Mouse (Mus musculus): ENCODE data around the gene Ash1l. TPM values are rescaled to one million over a fixed set of nuclear protein-coding genes. Genes with fewer than 3 reads are reported as not detected.

The Ash1l gene
- total RNA-seq (2021), result 10 to 100 TPM; 96.1 to 96.9 TPM
- long read RNA-seq, experiment 1, partial matches to known transcripts, result 7 of 10 reads
- long read RNA-seq, experiment 1, other reads (novel, unspliced or antisense), result 3 of 10 reads
- long read RNA-seq, experiment 2, partial matches to known transcripts, result 1 of 6 reads
- long read RNA-seq, experiment 2, other reads (novel, unspliced or antisense), result 5 of 6 reads

DNA sequence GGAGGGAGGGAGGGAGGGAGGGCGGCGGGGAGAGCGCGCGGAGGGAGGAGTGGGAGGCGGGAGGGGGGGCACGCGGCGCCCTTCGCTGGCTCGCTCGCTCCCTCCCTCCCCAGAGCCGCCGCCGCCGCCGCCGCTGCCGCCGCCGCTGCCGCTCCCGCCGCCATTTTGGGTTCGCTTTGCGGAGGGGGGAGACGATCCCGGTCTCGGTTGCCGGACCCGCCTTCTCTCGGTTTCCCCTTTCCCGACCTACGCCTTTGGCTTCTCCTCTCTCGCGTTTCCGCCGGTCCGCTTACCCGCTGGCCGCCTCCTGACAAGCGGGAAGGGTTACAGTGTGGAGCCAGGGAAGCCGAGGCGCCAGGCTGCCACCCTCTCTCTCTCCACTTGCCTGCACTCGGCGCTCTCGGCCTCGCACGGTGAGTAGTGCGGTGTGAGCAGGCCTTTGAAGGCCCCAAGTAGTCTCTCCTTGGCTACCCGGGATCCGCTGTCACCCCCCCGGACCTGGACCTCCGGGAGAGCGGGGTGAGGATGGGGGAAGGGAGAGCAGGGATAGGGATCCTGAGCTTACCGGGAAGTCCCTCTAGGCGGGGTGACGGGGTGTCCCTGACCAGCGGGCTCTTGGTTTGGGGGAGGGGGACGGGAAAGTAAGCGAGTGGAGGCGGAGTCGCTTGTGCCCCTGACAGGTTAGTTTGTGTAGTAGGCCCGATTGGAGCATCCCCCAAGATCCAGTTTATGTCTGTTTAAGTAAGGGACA lies at the start of gene Ash1l, which contains the start of gene Dap3:
TSS of gene Ash1l (plus strand) at position 47 of the 751 bp plus-strand sequence.
TSS of gene Dap3 (minus strand) at position 606 of the 751 bp plus-strand sequence.
- TF ChIP-seq CTCF (IDR thresholded peaks at IDR 0.05), result peak; percentile 45
- DNase-seq (ENCODE audit: extremely low spot score in 1 of 2, low spot score in 2 of 2), result peak; percentile 67 to 72
- intact Hi-C loops (cut with DNase I), result no loop called here
- peak within 1 kb of the TSS; percentile 95 for H3K27ac ChIP-seq
- H3K4me3 ChIP-seq, result peak within 1 kb of the TSS; percentile 97

DNA sequence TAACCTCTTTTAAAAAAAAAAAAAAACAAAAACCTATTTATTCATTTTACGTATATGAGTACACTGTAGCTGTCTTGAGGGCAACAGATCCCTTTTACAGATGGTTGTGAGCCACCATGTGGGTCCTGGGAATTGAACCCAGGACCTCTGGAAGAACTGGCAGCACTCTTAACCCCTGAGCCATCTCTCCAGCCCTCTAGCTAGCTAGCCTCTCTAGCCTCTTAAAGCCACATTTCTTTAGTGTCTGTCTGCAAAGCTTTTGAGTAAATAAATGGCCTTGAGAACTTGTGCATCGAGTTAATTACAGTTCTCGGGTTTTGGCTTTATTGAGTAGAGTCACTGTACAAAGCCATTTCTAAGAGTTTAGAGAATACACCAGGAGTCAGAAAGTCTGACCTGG lies 45.6 kb upstream of the Ash1l start:
- no peak for TF ChIP-seq CTCF (IDR thresholded peaks at IDR 0.05)
- H3K4me3 ChIP-seq, result no peak overlapping the region
- intact Hi-C loops (cut with DNase I), result no loop called here
- DNase-seq (ENCODE audit: extremely low spot score in 1 of 2, low spot score in 2 of 2), result no peak
- H3K27ac ChIP-seq, result no peak overlapping the region

DNA sequence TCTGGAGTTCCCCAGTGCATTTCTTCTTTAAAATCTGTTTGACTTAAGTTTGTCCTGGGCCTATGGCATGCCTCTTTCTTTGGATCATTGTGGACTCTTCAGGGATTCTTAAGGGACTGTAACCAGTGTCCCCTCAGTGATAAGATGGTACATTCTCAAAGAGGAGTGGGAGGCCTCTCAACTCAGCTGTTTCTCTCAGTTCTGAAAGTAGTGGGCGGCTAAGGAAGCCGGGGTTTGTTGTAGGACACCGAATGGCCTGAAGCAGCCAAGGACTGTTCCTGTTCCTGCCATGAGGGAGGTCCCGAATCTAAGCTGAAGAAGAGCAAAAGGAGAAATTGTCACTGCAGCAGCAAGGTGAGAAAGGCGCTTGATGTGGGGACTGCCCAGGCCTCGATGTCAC lies 45.2 kb upstream of the Ash1l start:
- Histone ChIP-seq H3K27ac (no peak overlapping the region), H3K4me3 (no peak overlapping the region)
- no peak for TF ChIP-seq CTCF (IDR thresholded peaks at IDR 0.05)
- intact Hi-C loops (cut with DNase I), result no loop called here
- no peak for DNase-seq (ENCODE audit: extremely low spot score in 1 of 2, low spot score in 2 of 2)

DNA sequence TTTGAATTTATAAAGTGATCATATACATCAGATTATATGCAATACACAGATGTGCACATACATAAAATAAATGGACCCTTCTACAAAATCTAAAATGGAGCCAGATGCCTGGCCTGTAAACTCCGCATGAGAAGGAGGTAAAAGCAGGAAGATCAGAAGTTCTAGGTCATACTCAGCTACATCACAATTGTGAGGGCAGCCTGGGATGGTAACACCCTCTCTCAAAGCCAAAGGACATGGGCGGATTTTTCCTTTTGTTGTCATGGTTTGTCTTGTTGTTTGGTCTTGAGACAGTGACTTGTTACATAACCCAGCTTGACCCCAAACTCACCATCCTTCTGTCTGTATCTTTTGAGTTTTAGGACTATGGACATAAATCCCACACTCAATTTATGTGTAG lies 44.7 kb upstream of the Ash1l start:
- no peak overlapping the region for H3K4me3 ChIP-seq
- no peak overlapping the region for H3K27ac ChIP-seq
- no peak for TF ChIP-seq CTCF (IDR thresholded peaks at IDR 0.05)
- no peak for DNase-seq (ENCODE audit: extremely low spot score in 1 of 2, low spot score in 2 of 2)
- intact Hi-C loops (cut with DNase I), result no loop called here

DNA sequence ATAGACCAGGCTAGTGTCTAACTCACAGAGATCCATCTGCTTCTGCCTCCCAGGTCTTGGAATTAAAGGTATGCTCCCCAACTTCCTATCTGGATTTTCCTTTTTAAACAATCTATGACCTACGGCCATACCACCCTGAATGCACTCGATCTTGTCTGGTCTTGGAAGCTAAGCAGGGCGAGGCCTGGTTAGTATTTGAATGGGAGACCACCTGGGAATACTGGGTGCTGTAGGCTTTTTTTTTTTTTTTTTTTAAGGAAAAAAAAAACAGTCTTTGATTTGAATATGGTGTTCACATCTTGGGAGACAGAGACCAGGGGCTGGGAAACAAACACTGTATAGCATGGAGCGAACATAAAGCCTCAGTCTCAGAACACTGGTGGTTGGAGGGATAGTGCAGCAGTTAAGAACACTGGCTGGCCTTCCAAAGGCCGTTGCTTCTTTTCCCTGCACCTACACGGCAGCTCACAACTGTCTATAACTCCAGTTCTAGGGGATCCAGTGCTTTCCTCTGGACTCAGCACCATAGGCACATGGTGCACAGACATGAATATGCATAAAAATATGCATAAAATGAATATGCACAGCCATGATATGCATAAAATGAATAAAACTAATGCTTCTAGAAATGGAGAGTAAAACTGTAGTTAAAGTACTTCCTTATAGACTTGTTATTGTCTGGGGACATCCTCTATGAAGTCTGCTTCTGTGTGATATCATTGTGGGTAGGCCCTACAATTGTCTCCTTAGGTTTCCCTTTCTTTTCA lies 43.8 kb upstream of the Ash1l start:
- no peak for DNase-seq (ENCODE audit: extremely low spot score in 1 of 2, low spot score in 2 of 2)
- no peak for TF ChIP-seq CTCF (IDR thresholded peaks at IDR 0.05)
- intact Hi-C loops (cut with DNase I), result no loop called here
- H3K27ac ChIP-seq, result no peak overlapping the region
- no peak overlapping the region for H3K4me3 ChIP-seq

DNA sequence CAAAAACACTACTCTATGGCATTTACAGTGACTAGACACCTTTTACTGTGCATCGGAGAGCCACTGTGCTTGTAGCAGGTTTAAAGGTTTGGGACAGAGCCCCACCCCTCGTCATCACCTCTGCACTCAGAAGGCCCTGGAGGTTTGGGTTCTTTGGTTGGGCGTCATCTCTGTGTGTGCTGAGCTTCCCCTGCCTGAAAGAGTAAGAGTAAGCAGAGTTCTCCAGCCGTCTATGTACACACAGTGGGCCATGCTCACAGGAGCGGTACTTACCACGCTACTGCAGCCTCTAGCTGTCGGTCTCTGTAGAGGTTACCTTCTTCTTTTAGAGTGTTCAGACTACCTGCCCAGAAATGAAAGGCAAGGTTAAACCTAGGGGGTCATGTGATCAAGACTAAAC lies 37.8 kb upstream of the Ash1l start:
- no peak for TF ChIP-seq CTCF (IDR thresholded peaks at IDR 0.05)
- no peak overlapping the region for H3K4me3 ChIP-seq
- no peak overlapping the region for H3K27ac ChIP-seq
- no peak for DNase-seq (ENCODE audit: extremely low spot score in 1 of 2, low spot score in 2 of 2)
- intact Hi-C loops (cut with DNase I), result no loop called here

DNA sequence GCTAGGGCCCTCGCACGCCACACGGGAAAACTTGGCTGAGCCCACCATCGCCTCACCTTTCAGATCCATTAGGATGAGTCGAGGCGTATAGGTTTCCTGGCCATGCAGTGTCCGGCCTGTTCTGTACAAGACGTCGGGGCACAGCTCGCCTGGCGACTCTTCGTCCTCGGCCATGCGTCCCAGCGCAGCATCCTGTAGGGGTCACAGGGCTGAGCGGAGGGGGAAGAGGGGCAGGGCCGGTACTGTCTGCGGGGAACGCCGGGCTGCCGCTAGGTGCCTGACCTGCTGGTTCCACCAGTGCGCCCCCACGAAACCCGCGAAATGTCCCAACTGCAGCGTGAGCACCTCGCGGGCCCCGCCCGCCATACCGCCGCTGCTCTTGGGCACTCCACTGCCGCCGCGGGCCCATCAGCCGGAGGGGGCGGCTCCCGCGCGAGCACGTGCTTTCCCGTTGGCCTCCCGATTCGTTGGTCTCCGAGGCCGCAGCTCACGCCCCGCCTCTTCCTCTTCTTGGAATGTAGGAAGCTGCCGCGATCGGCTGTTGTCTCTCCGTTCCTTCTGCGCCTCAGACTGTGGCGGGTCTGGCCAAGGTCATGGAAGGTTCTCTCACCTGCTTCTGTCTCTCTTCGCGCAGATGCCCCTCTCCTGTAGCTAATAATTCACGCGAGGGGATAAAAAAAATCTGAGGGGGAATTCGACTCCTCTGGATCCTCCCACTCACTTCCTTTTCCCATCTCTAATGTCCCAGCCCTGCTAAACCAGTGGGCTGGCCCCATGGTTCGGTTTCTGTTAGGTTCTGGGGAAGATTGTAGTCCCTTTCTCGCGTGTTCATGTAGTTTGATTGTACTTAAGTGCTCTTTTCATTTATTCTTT lies 36.7 kb upstream of the Ash1l start, which contains the start of gene Msto1:
TSS of gene Msto1 (minus strand) at position 489 of the 873 bp plus-strand sequence.
- no peak; the same call in 1 of the 2 replicates for TF ChIP-seq CTCF (IDR thresholded peaks at IDR 0.05)
- intact Hi-C loops (cut with DNase I), result no loop called here
- Histone ChIP-seq H3K4me3 (peak within 1 kb of the TSS; percentile 81), H3K27ac (peak within 1 kb of the TSS; percentile 94)
- DNase-seq (ENCODE audit: extremely low spot score in 1 of 2, low spot score in 2 of 2), result peak; percentile 89 to 94

DNA sequence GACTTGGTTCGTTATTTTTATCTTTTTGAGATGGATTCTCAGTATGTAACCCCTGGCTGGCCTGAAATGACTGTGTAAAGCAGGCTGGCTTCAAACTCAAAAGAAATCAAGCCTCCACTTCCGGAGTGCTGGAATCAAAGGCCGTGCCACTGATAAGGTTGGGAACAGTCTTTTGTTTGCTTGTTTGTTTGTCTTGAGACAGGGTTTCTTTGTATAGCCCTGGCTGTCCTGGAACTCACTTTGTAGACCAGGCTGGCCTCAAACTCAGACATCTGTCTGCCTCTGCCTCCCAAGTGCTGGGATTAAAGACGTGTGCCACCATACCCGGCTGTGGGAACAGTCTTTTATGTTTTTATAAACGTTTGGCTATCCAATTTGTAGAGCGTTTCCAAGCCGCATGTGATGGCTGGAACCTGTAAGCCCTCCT lies 36.0 kb upstream of the Ash1l start:
- intact Hi-C loops (cut with DNase I), result no loop called here
- peak overlapping the region; percentile 94 for H3K27ac ChIP-seq
- peak overlapping the region; percentile 81 for H3K4me3 ChIP-seq
- TF ChIP-seq CTCF (IDR thresholded peaks at IDR 0.05), result no peak
- DNase-seq (ENCODE audit: extremely low spot score in 1 of 2, low spot score in 2 of 2), result no peak

DNA sequence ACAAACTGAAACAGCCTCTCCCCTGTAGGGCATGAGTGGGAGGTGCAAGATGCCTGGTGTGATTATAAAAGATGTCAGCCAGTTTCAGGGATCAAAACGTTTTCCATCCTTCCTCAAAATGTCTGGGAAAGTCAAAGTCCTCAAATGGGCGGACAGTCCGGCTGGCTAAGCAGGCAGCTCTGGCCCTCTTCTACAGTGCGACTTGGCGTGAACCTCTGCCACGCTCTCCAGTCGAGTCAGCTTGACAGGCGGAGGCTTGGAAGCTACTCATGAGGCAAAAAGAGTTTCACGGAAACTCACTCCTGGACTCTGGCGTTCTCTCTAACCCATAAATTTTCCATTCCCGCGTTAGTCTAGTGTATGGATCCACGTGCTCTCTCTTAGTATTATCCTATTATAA lies 31.4 kb upstream of the Ash1l start:
- intact Hi-C loops (cut with DNase I), result no loop called here
- DNase-seq (ENCODE audit: extremely low spot score in 1 of 2, low spot score in 2 of 2), result no peak
- H3K27ac ChIP-seq, result no peak overlapping the region
- no peak; the same call in 1 of the 2 replicates for TF ChIP-seq CTCF (IDR thresholded peaks at IDR 0.05)
- H3K4me3 ChIP-seq, result no peak overlapping the region

DNA sequence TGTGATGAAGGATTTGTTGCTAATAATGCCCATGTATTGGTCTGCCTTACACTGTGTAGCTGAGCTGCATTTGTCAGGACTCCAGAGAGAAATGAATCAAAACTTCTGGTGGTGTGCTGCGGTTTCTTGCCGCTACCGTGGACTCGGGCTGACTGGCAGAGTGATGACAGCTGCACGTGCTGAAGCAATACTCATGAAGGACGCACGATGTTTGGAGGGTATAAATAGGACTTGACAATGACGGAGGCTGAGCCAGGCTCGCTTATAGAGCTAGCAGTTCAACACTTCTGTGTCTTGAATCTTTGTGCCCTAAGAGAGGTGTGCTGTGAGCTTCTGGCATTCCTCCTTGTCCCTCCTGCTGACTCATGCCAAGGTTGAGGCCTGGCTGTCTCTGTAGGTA lies 29.0 kb upstream of the Ash1l start:
- intact Hi-C loops (cut with DNase I), result no loop called here
- DNase-seq (ENCODE audit: extremely low spot score in 1 of 2, low spot score in 2 of 2), result no peak
- no peak for TF ChIP-seq CTCF (IDR thresholded peaks at IDR 0.05)
- Histone ChIP-seq H3K27ac (no peak overlapping the region), H3K4me3 (no peak overlapping the region)

DNA sequence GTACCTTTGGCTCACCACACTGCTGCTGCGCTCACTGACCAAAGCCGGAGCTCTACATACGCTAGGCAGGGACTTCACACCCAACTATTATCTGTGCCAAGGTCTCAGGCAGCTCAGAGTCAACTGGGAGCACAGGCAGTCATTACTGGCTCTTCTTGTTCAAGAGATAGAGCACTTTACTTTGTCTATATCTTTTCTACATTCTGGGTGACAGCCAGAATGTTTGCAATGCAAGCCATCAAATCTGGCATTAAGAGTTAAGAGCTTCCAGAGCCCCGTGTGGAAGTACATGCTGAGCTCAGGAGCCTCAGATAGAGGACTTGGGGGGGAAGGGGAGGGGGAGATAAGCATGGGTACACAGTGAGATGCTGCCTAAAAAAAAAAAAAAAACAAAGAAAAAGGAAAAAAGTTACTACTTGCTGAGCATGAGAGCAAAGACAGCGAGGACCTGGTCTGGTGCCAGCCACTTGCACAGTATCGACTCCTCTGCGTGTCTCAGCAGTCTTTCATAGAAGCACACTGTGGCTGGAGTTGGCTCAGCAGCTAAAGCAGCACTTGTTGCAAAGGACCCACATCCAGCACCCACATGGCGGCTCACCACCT lies 26.3 kb upstream of the Ash1l start:
- intact Hi-C loops (cut with DNase I), result no loop called here
- Histone ChIP-seq H3K4me3 (no peak overlapping the region), H3K27ac (no peak overlapping the region)
- no peak for DNase-seq (ENCODE audit: extremely low spot score in 1 of 2, low spot score in 2 of 2)
- TF ChIP-seq CTCF (IDR thresholded peaks at IDR 0.05), result no peak

All from left cerebral cortex, adult 2 months (tissue).